Mouse (Mus musculus) hindbrain, embryonic 12.5 days (tissue): ENCODE results near the gene Fggy. TPM values are rescaled to one million over a fixed set of nuclear protein-coding genes. Genes with fewer than 3 reads are reported as not detected.

Experiments used
- ATAC-seq: fragments of 200-750 bp; cut with Nextera tagmentation; 2 replicates; pipeline ENCODE4 v1.8.0; 2017; ENCODE audit warnings: moderate TSS enrichment; ENCODE audit not compliant: low FRiP score
- H3K27ac ChIP-seq: fragments of 300-500 bp; sonication (generic); 2 replicates; pipeline ENCODE4 v1.5.1; 2016; ENCODE audit warnings: mild to moderate bottlenecking
- H3K27me3 ChIP-seq: fragments of 300-500 bp; sonication (generic); 2 replicates; pipeline ENCODE4 v1.6.1; 2016; ENCODE audit warnings: mild to moderate bottlenecking
- H3K36me3 ChIP-seq: fragments of 300-500 bp; sonication (generic); 2 replicates; pipeline ENCODE4 v1.6.1; 2016; ENCODE audit warnings: mild to moderate bottlenecking
- H3K4me1 ChIP-seq: fragments of 300-500 bp; sonication (generic); 2 replicates; pipeline ENCODE4 v1.6.1; 2016
- H3K4me2 ChIP-seq: fragments of 300-500 bp; sonication (generic); replicated peaks from 2 replicates; pipeline ENCODE4 v1.6.1; 2016; ENCODE audit warnings: mild to moderate bottlenecking
- H3K4me3 ChIP-seq: fragments of 300-500 bp; sonication (generic); 2 replicates; pipeline ENCODE4 v1.5.1; 2016; ENCODE audit warnings: mild to moderate bottlenecking
- H3K9ac ChIP-seq: fragments of 300-500 bp; sonication (generic); 2 replicates; pipeline ENCODE4 v1.6.1; 2016; ENCODE audit warnings: mild to moderate bottlenecking, moderate library complexity
- H3K9me3 ChIP-seq: fragments of 300-500 bp; sonication (generic); replicated peaks from 2 replicates; pipeline ENCODE4 v1.6.1; 2016; ENCODE audit warnings: mild to moderate bottlenecking
- WGBS: fragments of 180-500 bp; shearing (Covaris S2); methylation state at CpG from one replicate; pipeline ENCODE4 v1.1.7; 2016; 5-methylcytosine and 5-hydroxymethylcytosine counted together
- polyA plus RNA-seq: library from polyadenylated mRNA; unstranded; fragments of >200 nt; fragmentation: Nextera tagmentation; extraction: Ambion mirVana; gene quantifications from 2 replicates; pipeline ENCODE4 v1.2.1, GENCODE M21; 2016

The Fggy gene
- polyA plus RNA-seq, 1 experiment from 2014 or later: 8.7 TPM

GRCm38 (mm10) chr4:95556663-95557332, 509 bp upstream of the Fggy start:
- Histone ChIP-seq H3K4me2 (peak overlapping the region; percentile 52), H3K27ac (peak overlapping the region; percentile 67; the same call in 1 of the 2 replicates), H3K36me3 (no peaks in the 10 kb centered on the region), H3K9me3 (no peaks in the 10 kb centered on the region), H3K27me3 (no peaks in the 10 kb centered on the region), H3K9ac (peak overlapping the region; percentile 64), H3K4me1 (peaks cover 4% of the 10 kb centered on the region), H3K4me3 (peak overlapping the region; percentile 39)
- WGBS: 42% methylated on average over 16 of the region's 16 CpGs
- ATAC-seq: peak; percentile 73

GRCm38 (mm10) chr4:95558271-95558888, 1.1 kb downstream of the Fggy start:
- H3K4me1 ChIP-seq: peaks cover 4% of the 10 kb centered on the region
- H3K9ac ChIP-seq: no peak overlapping the region
- ATAC-seq: no peak
- WGBS: 85% methylated on average over 4 of the region's 4 CpGs
- H3K27me3 ChIP-seq: no peaks in the 10 kb centered on the region
- H3K36me3 ChIP-seq: no peaks in the 10 kb centered on the region
- H3K4me2 ChIP-seq: no peak overlapping the region; the same call in 1 of the 2 replicates
- H3K27ac ChIP-seq: no peak overlapping the region
- no peaks in the 10 kb centered on the region for H3K9me3 ChIP-seq
- H3K4me3 ChIP-seq: no peak overlapping the region

GRCm38 (mm10) chr4:95571621-95572020, 14.3 kb downstream of the Fggy start:
- no peaks in the 10 kb centered on the region for H3K27me3 ChIP-seq
- WGBS: 82% methylated on average over 3 of the region's 3 CpGs
- H3K4me2 ChIP-seq: no peak overlapping the region
- no peaks in the 10 kb centered on the region for H3K4me1 ChIP-seq
- no peak for ATAC-seq
- H3K9ac ChIP-seq: no peak overlapping the region
- H3K9me3 ChIP-seq: no peaks in the 10 kb centered on the region
- H3K36me3 ChIP-seq: no peaks in the 10 kb centered on the region
- H3K27ac ChIP-seq: no peak overlapping the region
- no peak overlapping the region for H3K4me3 ChIP-seq

- Histone ChIP-seq H3K4me1 (no peaks in the 10 kb centered on the region), H3K4me3 (no peak overlapping the region), H3K9ac (no peak overlapping the region), H3K36me3 (no peaks in the 10 kb centered on the region), H3K27ac (no peak overlapping the region), H3K9me3 (no peaks in the 10 kb centered on the region), H3K4me2 (no peak overlapping the region), H3K27me3 (no peaks in the 10 kb centered on the region)
- ATAC-seq: no peak
Observed at GRCm38 (mm10) chr4:95573704-95574103, 16.4 kb downstream of the Fggy start.

GRCm38 (mm10) chr4:95575411-95575911, 18.2 kb downstream of the Fggy start:
- Histone ChIP-seq H3K27me3 (no peaks in the 10 kb centered on the region), H3K4me2 (no peak overlapping the region), H3K27ac (no peak overlapping the region), H3K9me3 (no peaks in the 10 kb centered on the region), H3K36me3 (no peaks in the 10 kb centered on the region), H3K4me1 (no peaks in the 10 kb centered on the region), H3K4me3 (no peak overlapping the region), H3K9ac (no peak overlapping the region)
- ATAC-seq: no peak
- WGBS: 74% methylated on average over 3 of the region's 3 CpGs

GRCm38 (mm10) chr4:95579183-95579582, 21.9 kb downstream of the Fggy start:
- Histone ChIP-seq H3K4me3 (no peak overlapping the region), H3K36me3 (no peaks in the 10 kb centered on the region), H3K27me3 (no peaks in the 10 kb centered on the region), H3K9ac (no peak overlapping the region), H3K4me2 (no peak overlapping the region), H3K27ac (no peak overlapping the region), H3K9me3 (no peaks in the 10 kb centered on the region), H3K4me1 (no peaks in the 10 kb centered on the region)
- WGBS: 94% methylated on average over 5 of the region's 5 CpGs
- no peak for ATAC-seq

GRCm38 (mm10) chr4:95584107-95584762, 26.9 kb downstream of the Fggy start:
- Histone ChIP-seq H3K9me3 (no peaks in the 10 kb centered on the region), H3K4me2 (no peak overlapping the region), H3K9ac (no peak overlapping the region), H3K4me1 (no peaks in the 10 kb centered on the region), H3K36me3 (no peaks in the 10 kb centered on the region), H3K27me3 (no peaks in the 10 kb centered on the region), H3K4me3 (no peak overlapping the region), H3K27ac (no peak overlapping the region)
- ATAC-seq: no peak
- WGBS: 77% methylated on average over 4 of the region's 4 CpGs

- no peak overlapping the region for H3K4me3 ChIP-seq
- H3K27ac ChIP-seq: 0 out of 2 replicates have a peak overlapping the region, but pooled peaks have one; percentile 23
- H3K4me1 ChIP-seq: no peaks in the 10 kb centered on the region
- 0 out of 2 replicates have a peak, but pooled peaks have one; percentile 29 for ATAC-seq
- H3K9me3 ChIP-seq: no peaks in the 10 kb centered on the region
- H3K27me3 ChIP-seq: no peaks in the 10 kb centered on the region
- no peak overlapping the region for H3K9ac ChIP-seq
- H3K4me2 ChIP-seq: no peak overlapping the region
- WGBS: 66% methylated on average over 4 of the region's 4 CpGs
- H3K36me3 ChIP-seq: no peaks in the 10 kb centered on the region
Observed at GRCm38 (mm10) chr4:95586274-95587001, 29.1 kb downstream of the Fggy start.

- no peaks in the 10 kb centered on the region for H3K4me1 ChIP-seq
- H3K9ac ChIP-seq: no peak overlapping the region
- ATAC-seq: no peak
Observed at GRCm38 (mm10) chr4:95588722-95589283, 31.5 kb downstream of the Fggy start.

GRCm38 (mm10) chr4:95590878-95591277, 33.6 kb downstream of the Fggy start:
- Histone ChIP-seq H3K27ac (no peak overlapping the region), H3K9ac (no peak overlapping the region), H3K27me3 (no peaks in the 10 kb centered on the region), H3K4me2 (no peak overlapping the region), H3K9me3 (no peaks in the 10 kb centered on the region), H3K4me3 (no peak overlapping the region), H3K4me1 (no peaks in the 10 kb centered on the region), H3K36me3 (no peaks in the 10 kb centered on the region)
- ATAC-seq: no peak
- 85% methylated on average over 3 of the region's 3 CpGs for WGBS

More at GRCm38 (mm10) chr4:95588722-95589283, 31.5 kb downstream of the Fggy start:
- Histone ChIP-seq H3K4me3 (no peak overlapping the region), H3K36me3 (no peaks in the 10 kb centered on the region), H3K4me2 (no peak overlapping the region), H3K27ac (no peak overlapping the region), H3K9me3 (no peaks in the 10 kb centered on the region), H3K27me3 (no peaks in the 10 kb centered on the region)
- WGBS: 93% methylated on average over 2 of the region's 2 CpGs

- Histone ChIP-seq H3K9ac (no peak overlapping the region), H3K4me2 (no peak overlapping the region), H3K4me1 (no peaks in the 10 kb centered on the region), H3K27ac (no peak overlapping the region), H3K4me3 (no peak overlapping the region), H3K9me3 (no peaks in the 10 kb centered on the region), H3K27me3 (no peaks in the 10 kb centered on the region), H3K36me3 (no peaks in the 10 kb centered on the region)
- WGBS: 81% methylated on average over 6 of the region's 6 CpGs
- no peak for ATAC-seq
Observed at GRCm38 (mm10) chr4:95597208-95597607, 39.9 kb downstream of the Fggy start.

- Histone ChIP-seq H3K4me2 (no peak overlapping the region), H3K4me3 (no peak overlapping the region), H3K36me3 (no peaks in the 10 kb centered on the region), H3K9ac (no peak overlapping the region), H3K27me3 (no peaks in the 10 kb centered on the region), H3K27ac (no peak overlapping the region), H3K4me1 (no peaks in the 10 kb centered on the region), H3K9me3 (no peaks in the 10 kb centered on the region)
- no peak for ATAC-seq
- 74% methylated on average over 4 of the region's 4 CpGs for WGBS
Observed at GRCm38 (mm10) chr4:95601776-95602175, 44.5 kb downstream of the Fggy start.
